Mouse (Mus musculus): Measurements from ENCODE around the gene Optn. TPM values are rescaled to one million over a fixed set of nuclear protein-coding genes. Genes with fewer than 3 reads are reported as not detected.
A peak's percentile ranks its signal among the peaks of the same experiment; 100 is the strongest.

The Optn gene
- total RNA-seq, 1 experiment, result 4.6 TPM

DNA sequence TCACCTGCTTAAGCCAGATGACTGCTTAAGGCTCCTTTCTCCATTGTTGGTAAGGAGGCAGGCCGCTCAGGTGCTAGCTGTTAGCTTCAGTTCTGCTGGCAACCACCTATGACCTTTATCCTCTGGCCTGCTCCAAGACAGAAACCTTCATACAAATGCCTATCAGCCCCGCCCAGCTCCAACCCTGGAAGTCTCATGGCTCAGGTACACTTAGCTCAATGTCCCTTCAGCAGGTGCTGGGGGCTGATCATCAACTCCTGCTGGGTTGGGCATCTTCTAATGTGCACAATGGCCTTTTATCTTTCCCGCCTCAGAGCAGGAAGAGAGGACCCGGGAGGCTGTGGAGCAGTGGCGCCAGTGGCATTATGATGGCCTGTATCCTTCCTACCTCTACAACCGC, 78.9 kb downstream of the Optn start:
- Histone ChIP-seq H3K27ac (ENCODE audit: insufficient read depth, low read depth, low read length, poor library complexity, severe bottlenecking) (no peak overlapping the region), H3K36me3 (ENCODE audit: control insufficient read depth, insufficient read depth, low read length, poor library complexity, severe bottlenecking) (no peaks in the 10 kb centered on the region; the same call in 1 of the 2 replicates), H3K9me3 (ENCODE audit: control insufficient read depth, insufficient read depth, low read depth, low read length) (no peaks in the 10 kb centered on the region), H3K4me3 (ENCODE audit: insufficient read depth in 1 of 2, low read depth in 1 of 2, low read length in 2 of 2, poor library complexity in 1 of 2, severe bottlenecking in 1 of 2) (no peak overlapping the region), H3K4me1 (ENCODE audit: control insufficient read depth in 2 of 2, insufficient read depth in 2 of 2, low read length in 2 of 2, poor library complexity in 1 of 2) (peaks cover 2 to 21% of the 10 kb centered on the region in 2 experiments; a peak in 2 of 4 replicates), H3K9ac (ENCODE audit: insufficient read depth, low read depth, low read length, poor library complexity, severe bottlenecking) (no peak overlapping the region)
- no peak for TF ChIP-seq HCFC1 (IDR thresholded peaks at IDR 0.05; ENCODE audit: borderline replicate concordance, insufficient read depth, low read length)
- TF ChIP-seq MAFK (IDR thresholded peaks at IDR 0.05; ENCODE audit: insufficient read depth, low read depth, low read length), result no peak
- TF ChIP-seq ZNF384 (IDR thresholded peaks at IDR 0.05; ENCODE audit: low read depth, low read length), result no peak
- TF ChIP-seq CHD2 (IDR thresholded peaks at IDR 0.05; ENCODE audit: low read depth, low read length), result no peak
- TF ChIP-seq ZC3H11A (IDR thresholded peaks at IDR 0.05; ENCODE audit: borderline replicate concordance, low read depth, low read length), result no peak
- DNase-seq (ENCODE audit: low read depth, low spot score), result no peak
- in situ Hi-C loops (cut with MboI; ENCODE audit: low sequenced_read_pairs in 2 of 2, unreplicated experiment in 2 of 2), result no loop called here

GRCm38 (mm10) chr2:4983987-4984386, 79.9 kb downstream of the Optn start:
- Histone ChIP-seq H3K27ac (ENCODE audit: insufficient read depth, low read depth, low read length, poor library complexity, severe bottlenecking) (no peak overlapping the region), H3K36me3 (ENCODE audit: control insufficient read depth, insufficient read depth, low read length, poor library complexity, severe bottlenecking) (no peaks in the 10 kb centered on the region), H3K4me3 (ENCODE audit: insufficient read depth in 1 of 2, low read depth in 1 of 2, low read length in 2 of 2, poor library complexity in 1 of 2, severe bottlenecking in 1 of 2) (no peak overlapping the region), H3K9ac (ENCODE audit: insufficient read depth, low read depth, low read length, poor library complexity, severe bottlenecking) (no peak overlapping the region), H3K4me1 (ENCODE audit: control insufficient read depth in 2 of 2, insufficient read depth in 2 of 2, low read length in 2 of 2, poor library complexity in 1 of 2) (peaks cover 2 to 21% of the 10 kb centered on the region in 2 experiments; a peak in 2 of 4 replicates), H3K9me3 (ENCODE audit: control insufficient read depth, insufficient read depth, low read depth, low read length) (no peaks in the 10 kb centered on the region)
- in situ Hi-C loops (cut with MboI; ENCODE audit: low sequenced_read_pairs in 2 of 2, unreplicated experiment in 2 of 2), result no loop called here
- no peak for DNase-seq (ENCODE audit: low read depth, low spot score)
- TF ChIP-seq ZC3H11A (IDR thresholded peaks at IDR 0.05; ENCODE audit: borderline replicate concordance, low read depth, low read length), result no peak
- no peak for TF ChIP-seq MAFK (IDR thresholded peaks at IDR 0.05; ENCODE audit: insufficient read depth, low read depth, low read length)
- no peak for TF ChIP-seq ZNF384 (IDR thresholded peaks at IDR 0.05; ENCODE audit: low read depth, low read length)
- TF ChIP-seq CHD2 (IDR thresholded peaks at IDR 0.05; ENCODE audit: low read depth, low read length), result no peak
- no peak for TF ChIP-seq HCFC1 (IDR thresholded peaks at IDR 0.05; ENCODE audit: borderline replicate concordance, insufficient read depth, low read length)

DNA sequence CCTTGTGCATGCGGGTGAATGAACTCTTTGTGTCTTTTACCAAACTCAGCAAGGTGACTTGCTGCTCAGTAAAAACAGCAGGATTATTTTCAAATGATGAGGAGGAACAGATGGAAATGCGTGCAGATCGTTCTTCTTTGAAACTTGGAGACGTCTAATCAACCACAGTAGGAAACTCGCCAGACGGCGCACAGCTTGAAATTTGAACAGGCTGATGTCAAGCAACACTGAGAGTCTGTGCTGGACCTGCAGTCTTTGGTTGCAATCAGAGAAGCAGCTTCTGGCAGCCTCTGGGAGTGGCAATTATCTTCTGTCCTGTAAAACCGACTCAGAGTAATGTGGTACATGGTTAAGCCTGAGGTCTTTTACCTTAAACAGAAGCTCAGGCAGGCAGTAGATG, 85.8 kb downstream of the Optn start:
- TF ChIP-seq ZC3H11A (IDR thresholded peaks at IDR 0.05; ENCODE audit: borderline replicate concordance, low read depth, low read length), result no peak
- no peak for TF ChIP-seq ZNF384 (IDR thresholded peaks at IDR 0.05; ENCODE audit: low read depth, low read length)
- TF ChIP-seq CHD2 (IDR thresholded peaks at IDR 0.05; ENCODE audit: low read depth, low read length), result no peak
- TF ChIP-seq MAFK (IDR thresholded peaks at IDR 0.05; ENCODE audit: insufficient read depth, low read depth, low read length), result no peak
- no peak for TF ChIP-seq HCFC1 (IDR thresholded peaks at IDR 0.05; ENCODE audit: borderline replicate concordance, insufficient read depth, low read length)
- Histone ChIP-seq H3K36me3 (ENCODE audit: control insufficient read depth, insufficient read depth, low read length, poor library complexity, severe bottlenecking) (no peaks in the 10 kb centered on the region), H3K9ac (ENCODE audit: insufficient read depth, low read depth, low read length, poor library complexity, severe bottlenecking) (no peak overlapping the region), H3K4me1 (ENCODE audit: control insufficient read depth in 2 of 2, insufficient read depth in 2 of 2, low read length in 2 of 2, poor library complexity in 1 of 2) (peaks cover 0 to 12% of the 10 kb centered on the region in 2 experiments; a peak in 2 of 4 replicates), H3K9me3 (ENCODE audit: control insufficient read depth, insufficient read depth, low read depth, low read length) (no peaks in the 10 kb centered on the region), H3K4me3 (ENCODE audit: insufficient read depth in 1 of 2, low read depth in 1 of 2, low read length in 2 of 2, poor library complexity in 1 of 2, severe bottlenecking in 1 of 2) (no peak overlapping the region), H3K27ac (ENCODE audit: insufficient read depth, low read depth, low read length, poor library complexity, severe bottlenecking) (0 out of 2 replicates have a peak overlapping the region, but pooled peaks have one; percentile 16)
- DNase-seq (ENCODE audit: low read depth, low spot score), result no peak
- in situ Hi-C loops (cut with MboI; ENCODE audit: low sequenced_read_pairs in 2 of 2, unreplicated experiment in 2 of 2), result no loop called here

DNA sequence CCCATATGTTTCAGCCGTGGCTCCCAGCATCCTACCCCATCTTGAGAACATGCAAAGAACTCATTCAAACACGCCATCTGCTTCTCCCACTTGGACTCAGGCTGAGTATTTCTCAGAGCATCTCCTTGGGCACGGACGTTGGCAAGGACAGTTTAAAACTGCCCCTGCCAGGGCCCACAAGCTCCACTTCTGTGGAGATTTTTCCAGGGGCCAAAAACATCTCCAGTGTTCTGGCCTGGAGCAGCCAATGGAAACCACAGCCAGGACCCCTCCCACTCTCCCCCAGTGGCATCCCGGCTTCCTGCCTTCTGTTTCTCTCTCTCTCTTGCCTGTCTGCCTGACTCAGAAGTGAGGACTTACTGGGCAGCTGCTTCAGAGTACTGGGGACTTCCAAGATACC, 88.0 kb downstream of the Optn start, which contains the start of gene Ucma:
Gene Ucma (plus strand): TSS at position 316 of the 400 bp plus-strand sequence.
- no peak for TF ChIP-seq MAFK (IDR thresholded peaks at IDR 0.05; ENCODE audit: insufficient read depth, low read depth, low read length)
- no peak for TF ChIP-seq ZNF384 (IDR thresholded peaks at IDR 0.05; ENCODE audit: low read depth, low read length)
- Histone ChIP-seq H3K9me3 (ENCODE audit: control insufficient read depth, insufficient read depth, low read depth, low read length) (no peaks in the 10 kb centered on the region), H3K4me3 (ENCODE audit: insufficient read depth in 1 of 2, low read depth in 1 of 2, low read length in 2 of 2, poor library complexity in 1 of 2, severe bottlenecking in 1 of 2) (no peak within 1 kb of the TSS), H3K27ac (ENCODE audit: insufficient read depth, low read depth, low read length, poor library complexity, severe bottlenecking) (no peak within 1 kb of the TSS), H3K9ac (ENCODE audit: insufficient read depth, low read depth, low read length, poor library complexity, severe bottlenecking) (no peak within 1 kb of the TSS), H3K36me3 (ENCODE audit: control insufficient read depth, insufficient read depth, low read length, poor library complexity, severe bottlenecking) (no peaks in the 10 kb centered on the region), H3K4me1 (ENCODE audit: control insufficient read depth in 2 of 2, insufficient read depth in 2 of 2, low read length in 2 of 2, poor library complexity in 1 of 2) (peaks cover 0 to 12% of the 10 kb centered on the region in 2 experiments; a peak in 2 of 4 replicates)
- no peak for DNase-seq (ENCODE audit: low read depth, low spot score)
- in situ Hi-C loops (cut with MboI; ENCODE audit: low sequenced_read_pairs in 2 of 2, unreplicated experiment in 2 of 2), result no loop called here

Other genes starting within 250 kb of the Optn start
- 37.9 and 39.5 TPM in 2 replicates for gene Sephs1, start 182.5 kb downstream of the Optn start, total RNA-seq (2012; rRNA removed)
- 15.0 and 22.0 TPM in 2 replicates for gene Phyh, start 145.0 kb downstream of the Optn start, total RNA-seq (2012; rRNA removed)
- 2.5 and 2.7 TPM in 2 replicates for gene Ucma, start 87.9 kb downstream of the Optn start, total RNA-seq (2012; rRNA removed)
- gene Mcm10, start 51.3 kb downstream of the Optn start, total RNA-seq (2012; rRNA removed), result 127 and 141 TPM in 2 replicates
- 9.2 and 13.5 TPM in 2 replicates for gene Ccdc3, start 73.7 kb upstream of the Optn start, total RNA-seq (2012; rRNA removed)

All from ES-E14 (cell line).